Mouse (Mus musculus): Measurements from ENCODE around the gene Rbm17. TPM values are rescaled to one million over a fixed set of nuclear protein-coding genes. Genes with fewer than 3 reads are reported as not detected.

Rbm17 gene
- polyA plus RNA-seq, 1 experiment from 2014 or later: 220 TPM

GRCm38 (mm10) chr2:11552297-11552821 is 51.6 kb downstream of the Rbm17 start:
- Histone ChIP-seq H3K4me3 (ENCODE audit: low read depth, low read length) (no peak overlapping the region; the same call in 1 of the 2 replicates), H3K9me3 (replicated peaks; ENCODE audit: control insufficient read depth, low read length) (no peaks in the 10 kb centered on the region), H3K9ac (replicated peaks; ENCODE audit: low read length) (no peak overlapping the region), H3K27ac (replicated peaks; ENCODE audit: low read depth, low read length) (no peak overlapping the region), H3K4me1 (ENCODE audit: control insufficient read depth, insufficient read depth, low read length) (no peaks in the 10 kb centered on the region), H3K36me3 (replicated peaks; ENCODE audit: control insufficient read depth, insufficient read depth, low read depth, low read length) (no peaks in the 10 kb centered on the region), H3K27me3 (ENCODE audit: control insufficient read depth, insufficient read depth, low read length) (peaks cover 21% of the 10 kb centered on the region), H3K4me2 (ENCODE audit: low read depth, low read length) (0 out of 2 replicates have a peak overlapping the region, but pooled peaks have one; percentile 7)
- ATAC-seq (replicated peaks; ENCODE audit: insufficient number of reproducible peaks, low FRiP score, low TSS enrichment, low read depth): no peak; the same call in 1 of the 2 replicates
- peak; percentile 12 for DNase-seq (ENCODE audit: low spot score)
- WGBS: 3% methylated on average over 9 of the region's 9 CpGs

- H3K4me3 ChIP-seq (ENCODE audit: low read depth, low read length): no peak overlapping the region
- peaks cover 21% of the 10 kb centered on the region for H3K27me3 ChIP-seq (ENCODE audit: control insufficient read depth, insufficient read depth, low read length)
- no peak overlapping the region for H3K4me2 ChIP-seq (ENCODE audit: low read depth, low read length)
- H3K4me1 ChIP-seq (ENCODE audit: control insufficient read depth, insufficient read depth, low read length): no peaks in the 10 kb centered on the region
- DNase-seq (ENCODE audit: low spot score) (no peak), ATAC-seq (replicated peaks; ENCODE audit: insufficient number of reproducible peaks, low FRiP score, low TSS enrichment, low read depth) (no peak)
- no peak overlapping the region for H3K9ac ChIP-seq (replicated peaks; ENCODE audit: low read length)
- WGBS: 29% methylated on average over 1 of the region's 1 CpGs
- no peaks in the 10 kb centered on the region for H3K36me3 ChIP-seq (replicated peaks; ENCODE audit: control insufficient read depth, insufficient read depth, low read depth, low read length)
- H3K27ac ChIP-seq (replicated peaks; ENCODE audit: low read depth, low read length): no peak overlapping the region
- no peaks in the 10 kb centered on the region for H3K9me3 ChIP-seq (replicated peaks; ENCODE audit: control insufficient read depth, low read length)
Measured at GRCm38 (mm10) chr2:11551726-11552125, 52.2 kb downstream of the Rbm17 start.

GRCm38 (mm10) chr2:11548508-11548907 is 55.4 kb downstream of the Rbm17 start:
- peaks cover 16% of the 10 kb centered on the region for H3K27me3 ChIP-seq (ENCODE audit: control insufficient read depth, insufficient read depth, low read length)
- H3K9me3 ChIP-seq (replicated peaks; ENCODE audit: control insufficient read depth, low read length): no peaks in the 10 kb centered on the region
- H3K36me3 ChIP-seq (replicated peaks; ENCODE audit: control insufficient read depth, insufficient read depth, low read depth, low read length): no peaks in the 10 kb centered on the region
- H3K9ac ChIP-seq (replicated peaks; ENCODE audit: low read length): no peak overlapping the region
- H3K27ac ChIP-seq (replicated peaks; ENCODE audit: low read depth, low read length): no peak overlapping the region
- no peaks in the 10 kb centered on the region for H3K4me1 ChIP-seq (ENCODE audit: control insufficient read depth, insufficient read depth, low read length)
- ATAC-seq (replicated peaks; ENCODE audit: insufficient number of reproducible peaks, low FRiP score, low TSS enrichment, low read depth) (no peak), DNase-seq (ENCODE audit: low spot score) (no peak)
- H3K4me3 ChIP-seq (ENCODE audit: low read depth, low read length): no peak overlapping the region
- 91% methylated on average over 10 of the region's 10 CpGs for WGBS
- H3K4me2 ChIP-seq (ENCODE audit: low read depth, low read length): no peak overlapping the region

GRCm38 (mm10) chr2:11547609-11548008 is 56.3 kb downstream of the Rbm17 start:
- DNase-seq (ENCODE audit: low spot score) (no peak), ATAC-seq (replicated peaks; ENCODE audit: insufficient number of reproducible peaks, low FRiP score, low TSS enrichment, low read depth) (no peak)
- no peak overlapping the region for H3K4me3 ChIP-seq (ENCODE audit: low read depth, low read length)
- no peaks in the 10 kb centered on the region for H3K36me3 ChIP-seq (replicated peaks; ENCODE audit: control insufficient read depth, insufficient read depth, low read depth, low read length)
- no peaks in the 10 kb centered on the region for H3K4me1 ChIP-seq (ENCODE audit: control insufficient read depth, insufficient read depth, low read length)
- no peak overlapping the region for H3K4me2 ChIP-seq (ENCODE audit: low read depth, low read length)
- H3K27ac ChIP-seq (replicated peaks; ENCODE audit: low read depth, low read length): no peak overlapping the region
- H3K9me3 ChIP-seq (replicated peaks; ENCODE audit: control insufficient read depth, low read length): no peaks in the 10 kb centered on the region
- H3K9ac ChIP-seq (replicated peaks; ENCODE audit: low read length): no peak overlapping the region
- 66% methylated on average over 2 of the region's 2 CpGs for WGBS
- H3K27me3 ChIP-seq (ENCODE audit: control insufficient read depth, insufficient read depth, low read length): peaks cover 8% of the 10 kb centered on the region

GRCm38 (mm10) chr2:11546091-11546490 is 57.9 kb downstream of the Rbm17 start:
- ATAC-seq (replicated peaks; ENCODE audit: insufficient number of reproducible peaks, low FRiP score, low TSS enrichment, low read depth) (no peak), DNase-seq (ENCODE audit: low spot score) (no peak)
- H3K9me3 ChIP-seq (replicated peaks; ENCODE audit: control insufficient read depth, low read length): no peaks in the 10 kb centered on the region
- H3K36me3 ChIP-seq (replicated peaks; ENCODE audit: control insufficient read depth, insufficient read depth, low read depth, low read length): no peaks in the 10 kb centered on the region
- H3K4me3 ChIP-seq (ENCODE audit: low read depth, low read length): no peak overlapping the region
- no peaks in the 10 kb centered on the region for H3K27me3 ChIP-seq (ENCODE audit: control insufficient read depth, insufficient read depth, low read length)
- H3K4me1 ChIP-seq (ENCODE audit: control insufficient read depth, insufficient read depth, low read length): no peaks in the 10 kb centered on the region
- H3K27ac ChIP-seq (replicated peaks; ENCODE audit: low read depth, low read length): no peak overlapping the region
- 76% methylated on average over 8 of the region's 8 CpGs for WGBS
- no peak overlapping the region for H3K9ac ChIP-seq (replicated peaks; ENCODE audit: low read length)
- no peak overlapping the region for H3K4me2 ChIP-seq (ENCODE audit: low read depth, low read length)

GRCm38 (mm10) chr2:11545380-11545779 is 58.6 kb downstream of the Rbm17 start:
- ATAC-seq (replicated peaks; ENCODE audit: insufficient number of reproducible peaks, low FRiP score, low TSS enrichment, low read depth): no peak
- Histone ChIP-seq H3K4me3 (ENCODE audit: low read depth, low read length) (no peak overlapping the region), H3K4me1 (ENCODE audit: control insufficient read depth, insufficient read depth, low read length) (no peaks in the 10 kb centered on the region), H3K4me2 (ENCODE audit: low read depth, low read length) (no peak overlapping the region), H3K36me3 (replicated peaks; ENCODE audit: control insufficient read depth, insufficient read depth, low read depth, low read length) (no peaks in the 10 kb centered on the region), H3K27me3 (ENCODE audit: control insufficient read depth, insufficient read depth, low read length) (no peaks in the 10 kb centered on the region), H3K9ac (replicated peaks; ENCODE audit: low read length) (no peak overlapping the region), H3K27ac (replicated peaks; ENCODE audit: low read depth, low read length) (no peak overlapping the region), H3K9me3 (replicated peaks; ENCODE audit: control insufficient read depth, low read length) (no peaks in the 10 kb centered on the region)
- no peak for DNase-seq (ENCODE audit: low spot score)
- 35% methylated on average over 1 of the region's 1 CpGs for WGBS

- Histone ChIP-seq H3K36me3 (replicated peaks; ENCODE audit: control insufficient read depth, insufficient read depth, low read depth, low read length) (no peaks in the 10 kb centered on the region), H3K9me3 (replicated peaks; ENCODE audit: control insufficient read depth, low read length) (no peaks in the 10 kb centered on the region), H3K27me3 (ENCODE audit: control insufficient read depth, insufficient read depth, low read length) (no peaks in the 10 kb centered on the region), H3K4me2 (ENCODE audit: low read depth, low read length) (no peak overlapping the region), H3K27ac (replicated peaks; ENCODE audit: low read depth, low read length) (no peak overlapping the region), H3K4me1 (ENCODE audit: control insufficient read depth, insufficient read depth, low read length) (no peaks in the 10 kb centered on the region), H3K9ac (replicated peaks; ENCODE audit: low read length) (no peak overlapping the region), H3K4me3 (ENCODE audit: low read depth, low read length) (no peak overlapping the region)
- ATAC-seq (replicated peaks; ENCODE audit: insufficient number of reproducible peaks, low FRiP score, low TSS enrichment, low read depth) (no peak), DNase-seq (ENCODE audit: low spot score) (no peak)
- WGBS: 71% methylated on average over 5 of the region's 5 CpGs
Measured at GRCm38 (mm10) chr2:11544342-11544741, 59.6 kb downstream of the Rbm17 start.

- Histone ChIP-seq H3K9ac (replicated peaks; ENCODE audit: low read length) (no peak overlapping the region), H3K36me3 (replicated peaks; ENCODE audit: control insufficient read depth, insufficient read depth, low read depth, low read length) (no peaks in the 10 kb centered on the region), H3K4me2 (ENCODE audit: low read depth, low read length) (no peak overlapping the region), H3K27ac (replicated peaks; ENCODE audit: low read depth, low read length) (no peak overlapping the region), H3K4me3 (ENCODE audit: low read depth, low read length) (no peak overlapping the region), H3K4me1 (ENCODE audit: control insufficient read depth, insufficient read depth, low read length) (no peaks in the 10 kb centered on the region), H3K9me3 (replicated peaks; ENCODE audit: control insufficient read depth, low read length) (no peaks in the 10 kb centered on the region), H3K27me3 (ENCODE audit: control insufficient read depth, insufficient read depth, low read length) (no peaks in the 10 kb centered on the region)
- no peak for DNase-seq (ENCODE audit: low spot score)
- WGBS: 76% methylated on average over 7 of the region's 7 CpGs
- no peak for ATAC-seq (replicated peaks; ENCODE audit: insufficient number of reproducible peaks, low FRiP score, low TSS enrichment, low read depth)
Measured at GRCm38 (mm10) chr2:11543158-11543557, 60.8 kb downstream of the Rbm17 start.

Measured in embryonic facial prominence, embryonic 11.5 days (tissue).